Mouse (Mus musculus) erythroblast, embryonic 14.5 days (primary cell): ENCODE results near the gene Crb1. TPM values are rescaled to one million over a fixed set of nuclear protein-coding genes. Genes with fewer than 3 reads are reported as not detected.

ENCODE experiments used
- H3K27me3 ChIP-seq: 2 replicates; pipeline ENCODE4 v1.6.1; 2012; ENCODE audit warnings: inconsistent platforms; ENCODE audit not compliant: control insufficient read depth
- H3K36me3 ChIP-seq: 2 replicates; pipeline ENCODE4 v1.6.1; 2012; ENCODE audit warnings: mild to moderate bottlenecking, inconsistent platforms; ENCODE audit not compliant: control insufficient read depth
- H3K4me1 ChIP-seq: 2 replicates; pipeline ENCODE4 v1.6.1; 2012; ENCODE audit warnings: inconsistent platforms; ENCODE audit not compliant: control insufficient read depth
- H3K4me3 ChIP-seq: replicated peaks from 2 replicates; pipeline ENCODE3; 2012; ENCODE audit warnings: moderate library complexity, mild to moderate bottlenecking, inconsistent platforms
- H3K9me3 ChIP-seq: 2 replicates; pipeline ENCODE4 v1.6.1; 2012; ENCODE audit warnings: low read length, inconsistent platforms, mixed read lengths; ENCODE audit not compliant: control insufficient read depth
- GATA1 ChIP-seq: IDR thresholded peaks from 2 replicates; pipeline ENCODE4 v1.6.1; 2012; ENCODE audit warnings: low read length, inconsistent platforms, mixed read lengths
- TAL1 ChIP-seq: IDR thresholded peaks from 3 replicates; pipeline ENCODE4 v1.6.1; 2012; ENCODE audit warnings: low read length, inconsistent platforms, mixed read lengths
- polyA plus RNA-seq: library from polyadenylated mRNA; stranded (reverse); fragments of >175 nt; gene quantifications from 2 replicates; pipeline ENCODE4 v1.2.3, GENCODE M21; 2012

Crb1 gene
- polyA plus RNA-seq, 1 experiment = not detected

DNA sequence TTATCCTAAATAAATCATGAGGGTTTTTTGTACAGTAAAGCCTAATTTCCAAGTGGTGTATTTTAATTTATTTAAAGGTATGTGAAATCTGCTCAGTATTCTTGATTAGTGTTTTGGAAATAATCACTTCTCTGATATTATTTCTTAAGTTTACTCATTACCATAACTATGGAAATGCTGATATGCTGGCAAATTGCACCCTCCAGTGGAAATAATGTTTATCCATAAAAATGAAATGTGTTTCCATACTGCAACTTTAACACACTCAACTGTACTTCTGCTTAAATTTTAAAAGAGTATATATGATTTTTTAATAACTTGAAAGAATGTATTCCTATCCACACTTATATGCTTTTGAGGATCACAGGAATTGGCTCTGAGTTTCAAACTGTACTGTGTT, 28.9 kb upstream of the Crb1 start:
- H3K36me3 ChIP-seq = no peaks in the 10 kb centered on the region
- H3K4me1 ChIP-seq = no peaks in the 10 kb centered on the region
- no peaks in the 10 kb centered on the region for H3K27me3 ChIP-seq
- TF ChIP-seq TAL1 (no peak), GATA1 (no peak)
- H3K4me3 ChIP-seq = no peak overlapping the region
- H3K9me3 ChIP-seq = peaks cover 8% of the 10 kb centered on the region

DNA sequence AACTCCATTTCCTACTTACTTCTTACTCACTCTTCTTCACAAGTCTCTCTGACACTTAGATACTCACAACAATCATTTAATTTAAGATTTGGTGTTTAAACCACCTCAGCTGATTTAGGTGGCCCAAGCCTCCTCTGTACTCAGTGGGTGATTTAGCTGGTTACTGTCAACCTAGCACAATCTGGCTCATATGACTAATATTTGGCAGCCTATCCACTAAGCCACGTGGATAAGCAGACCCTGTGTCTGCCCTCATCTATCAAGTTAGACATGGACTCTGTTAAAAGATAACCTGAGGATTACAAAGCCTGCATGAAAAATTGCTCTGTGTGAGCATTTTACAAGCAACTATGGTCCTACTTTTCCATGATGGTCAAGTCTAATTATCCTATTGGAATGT, 19.7 kb upstream of the Crb1 start:
- H3K36me3 ChIP-seq = no peaks in the 10 kb centered on the region
- H3K9me3 ChIP-seq = no peaks in the 10 kb centered on the region
- no peaks in the 10 kb centered on the region for H3K27me3 ChIP-seq
- no peak overlapping the region for H3K4me3 ChIP-seq
- H3K4me1 ChIP-seq = no peaks in the 10 kb centered on the region
- TF ChIP-seq TAL1 = no peak
- TF ChIP-seq GATA1 = no peak

DNA sequence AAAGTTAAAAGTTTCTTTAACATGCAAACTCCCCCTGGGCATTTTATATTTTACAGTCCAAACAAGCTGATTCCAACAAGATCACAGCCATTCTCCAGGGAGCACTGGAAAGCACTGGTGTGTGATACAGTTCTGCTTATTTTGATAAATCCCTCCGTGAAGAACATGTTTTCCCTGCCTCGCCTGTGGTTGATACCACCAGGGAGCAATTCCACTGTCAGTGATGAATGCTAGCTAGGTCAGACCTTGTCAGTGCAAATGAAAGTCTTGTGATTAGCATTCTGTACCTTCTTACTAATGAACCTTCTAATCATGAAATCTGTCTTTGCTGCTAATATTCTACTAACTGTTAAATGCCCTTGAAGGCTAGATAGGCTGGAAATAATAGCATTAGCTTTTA, 14.8 kb upstream of the Crb1 start:
- Histone ChIP-seq H3K9me3 (no peaks in the 10 kb centered on the region), H3K4me1 (no peaks in the 10 kb centered on the region), H3K36me3 (no peaks in the 10 kb centered on the region), H3K4me3 (no peak overlapping the region), H3K27me3 (no peaks in the 10 kb centered on the region)
- TF ChIP-seq GATA1 = no peak
- TF ChIP-seq TAL1 = no peak

DNA sequence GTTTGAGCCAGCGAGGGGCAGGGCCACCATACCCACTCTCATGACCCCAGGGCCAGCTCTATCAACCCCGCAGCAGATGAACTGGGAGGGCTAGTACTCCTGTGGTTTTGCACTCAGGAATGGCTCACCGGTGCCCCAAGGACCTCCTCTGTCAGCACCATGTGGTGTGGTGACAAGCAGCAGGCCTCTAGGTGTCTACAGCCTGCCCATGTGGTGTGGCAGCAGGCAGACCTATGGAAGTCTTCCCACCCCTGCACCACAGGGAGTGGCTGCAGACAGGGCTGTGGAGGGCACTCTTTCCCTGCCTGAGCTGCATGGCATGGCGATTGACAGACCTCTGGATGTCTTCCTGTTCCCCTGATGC, 2.7 kb upstream of the Crb1 start:
- TF ChIP-seq TAL1 (no peak), GATA1 (no peak)
- no peaks in the 10 kb centered on the region for H3K9me3 ChIP-seq
- no peaks in the 10 kb centered on the region for H3K27me3 ChIP-seq
- H3K4me1 ChIP-seq = no peaks in the 10 kb centered on the region
- H3K4me3 ChIP-seq = no peak overlapping the region
- H3K36me3 ChIP-seq = no peaks in the 10 kb centered on the region

DNA sequence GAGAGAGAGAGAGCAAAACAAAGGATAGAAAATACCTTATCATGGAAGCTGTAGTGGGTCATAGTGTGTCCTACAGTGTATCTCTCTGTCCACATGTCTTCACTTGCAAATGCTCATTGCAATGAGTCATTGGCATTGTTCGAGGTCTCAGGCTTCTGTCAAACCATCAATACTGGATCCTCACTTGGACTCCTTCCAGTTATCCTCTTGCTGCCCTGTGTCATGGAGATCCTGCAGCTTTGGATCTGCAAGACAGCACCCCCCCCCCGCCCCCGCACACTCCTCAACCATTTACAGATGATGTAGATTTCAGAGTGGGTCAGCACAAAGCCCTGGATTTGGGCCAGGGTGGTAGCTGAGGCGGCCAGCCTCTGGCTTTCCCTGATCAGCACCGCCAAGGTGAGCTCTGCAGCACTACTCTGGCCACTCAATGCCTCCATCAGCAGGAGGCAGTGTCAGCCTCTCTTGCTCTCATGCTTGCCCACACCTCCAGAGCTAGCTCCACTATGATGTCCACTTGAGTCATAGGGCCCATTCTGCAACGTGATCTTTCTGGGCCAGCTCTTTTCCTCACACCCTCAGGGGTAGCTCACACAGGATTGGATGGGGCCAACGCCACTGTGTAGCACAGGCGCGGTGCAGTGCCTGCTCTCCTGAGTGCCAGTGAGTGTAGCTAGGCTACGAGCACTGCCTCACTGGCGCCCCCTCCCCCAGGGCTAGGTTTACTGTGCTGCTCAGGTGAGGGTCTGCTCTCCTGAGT, 2.1 kb upstream of the Crb1 start:
- Histone ChIP-seq H3K9me3 (no peaks in the 10 kb centered on the region), H3K4me1 (no peaks in the 10 kb centered on the region), H3K4me3 (no peak overlapping the region), H3K36me3 (no peaks in the 10 kb centered on the region), H3K27me3 (no peaks in the 10 kb centered on the region)
- no peak for TF ChIP-seq GATA1
- TF ChIP-seq TAL1 = no peak

DNA sequence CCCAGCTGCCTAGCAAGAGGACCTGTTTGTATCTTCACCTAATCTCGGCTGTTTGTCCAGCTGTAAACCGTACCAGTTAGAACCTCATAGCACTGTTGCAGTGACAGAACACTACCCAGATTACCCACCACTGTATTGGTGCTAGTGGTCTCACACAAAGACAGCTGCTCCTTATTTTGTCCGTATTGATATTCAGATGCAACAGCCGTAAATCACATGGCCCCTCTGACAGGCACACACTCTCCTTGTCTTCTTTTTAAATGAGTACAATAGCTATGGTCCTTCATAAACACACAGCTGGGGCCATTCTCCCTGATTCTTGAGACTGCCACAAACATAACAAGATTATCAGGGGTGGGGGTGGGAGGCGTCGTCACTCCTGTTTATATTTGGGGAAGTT, 1.0 kb downstream of the Crb1 start:
- no peaks in the 10 kb centered on the region for H3K4me1 ChIP-seq
- no peaks in the 10 kb centered on the region for H3K9me3 ChIP-seq
- no peaks in the 10 kb centered on the region for H3K36me3 ChIP-seq
- no peak for TF ChIP-seq GATA1
- no peak for TF ChIP-seq TAL1
- no peak overlapping the region for H3K4me3 ChIP-seq
- no peaks in the 10 kb centered on the region for H3K27me3 ChIP-seq

DNA sequence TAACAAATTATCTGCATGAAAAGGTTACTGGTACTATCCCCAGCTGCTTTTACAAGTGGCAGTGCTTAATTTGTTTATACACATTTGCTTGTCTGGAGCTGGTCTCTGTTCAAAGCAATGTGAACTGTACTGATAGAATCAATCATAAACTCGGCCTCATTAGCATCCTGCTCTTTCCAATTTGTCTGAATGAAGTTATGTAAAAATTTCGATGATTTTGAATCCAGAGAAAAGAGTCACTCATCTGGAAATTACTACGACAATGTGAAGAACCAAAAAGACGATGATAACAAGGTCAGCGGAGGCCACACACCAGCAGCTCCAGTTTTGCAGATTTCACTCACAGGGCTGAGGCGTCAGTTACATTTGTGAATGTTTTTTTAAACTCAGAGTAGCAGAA, 5.6 kb downstream of the Crb1 start:
- H3K27me3 ChIP-seq = no peaks in the 10 kb centered on the region
- H3K4me1 ChIP-seq = no peaks in the 10 kb centered on the region
- no peaks in the 10 kb centered on the region for H3K36me3 ChIP-seq
- TF ChIP-seq TAL1 (no peak), GATA1 (no peak)
- no peak overlapping the region for H3K4me3 ChIP-seq
- no peaks in the 10 kb centered on the region for H3K9me3 ChIP-seq

DNA sequence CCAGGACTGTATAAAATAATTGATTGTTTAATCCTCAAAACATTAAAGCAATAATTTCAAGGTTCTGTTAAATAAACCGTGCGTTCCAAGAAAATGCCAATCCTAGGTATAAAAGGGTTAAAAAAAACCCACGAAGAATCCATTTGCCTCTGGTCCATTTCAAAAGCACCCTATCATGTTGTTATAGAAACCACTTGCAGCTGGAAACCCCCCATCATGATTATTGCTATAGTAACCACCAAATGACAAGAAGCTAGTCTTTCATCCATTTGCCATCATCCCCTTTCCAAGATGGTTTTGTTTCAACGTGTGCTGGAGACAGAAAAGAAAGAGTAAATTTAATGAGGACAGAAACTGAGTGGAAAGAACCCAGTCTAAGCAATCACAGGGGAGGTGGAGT, 28.3 kb downstream of the Crb1 start:
- no peaks in the 10 kb centered on the region for H3K36me3 ChIP-seq
- no peaks in the 10 kb centered on the region for H3K27me3 ChIP-seq
- TF ChIP-seq GATA1 (no peak), TAL1 (no peak)
- H3K9me3 ChIP-seq = no peaks in the 10 kb centered on the region
- no peak overlapping the region for H3K4me3 ChIP-seq
- H3K4me1 ChIP-seq = no peaks in the 10 kb centered on the region

DNA sequence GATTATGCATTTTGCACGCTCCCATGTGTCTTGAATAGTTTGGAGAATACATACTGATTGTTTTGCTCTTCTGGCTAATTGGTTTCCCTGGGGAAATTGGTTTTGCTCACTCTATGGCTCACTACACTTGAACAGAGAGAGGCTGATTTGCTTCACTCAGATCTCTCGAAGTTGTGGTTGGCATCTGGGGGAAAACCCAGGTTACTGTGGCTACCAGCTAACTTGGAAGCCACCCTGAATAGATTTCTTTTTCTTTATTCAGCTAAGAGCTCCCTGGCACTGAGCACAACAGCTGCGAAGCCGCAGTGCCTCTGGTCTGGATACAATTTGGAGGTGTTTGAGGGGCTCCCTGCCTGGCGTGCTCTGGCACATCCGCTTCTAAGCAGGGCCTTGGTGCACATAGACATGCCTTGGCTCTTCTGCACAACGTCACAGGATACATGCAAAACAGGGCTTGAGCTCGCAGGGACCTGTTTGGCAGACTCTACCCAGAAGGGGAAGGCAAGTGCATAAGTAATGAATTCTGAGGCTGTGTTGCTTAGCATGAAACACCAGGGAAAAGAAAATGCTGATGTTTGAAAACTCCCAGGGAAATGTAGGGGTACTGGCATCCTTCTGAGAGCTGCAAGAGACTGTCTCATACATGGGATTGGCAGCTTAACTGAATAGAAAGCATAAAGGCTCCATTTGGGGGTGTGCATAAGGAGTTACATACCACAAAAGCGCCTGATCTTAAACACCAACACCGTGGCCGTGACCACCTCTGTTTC, 30.1 kb downstream of the Crb1 start:
- H3K4me1 ChIP-seq = no peaks in the 10 kb centered on the region
- H3K27me3 ChIP-seq = no peaks in the 10 kb centered on the region
- no peak overlapping the region for H3K4me3 ChIP-seq
- H3K36me3 ChIP-seq = no peaks in the 10 kb centered on the region
- TF ChIP-seq GATA1 (no peak), TAL1 (no peak)
- no peaks in the 10 kb centered on the region for H3K9me3 ChIP-seq
